ENCODE assay signal across 8 mouse cellular contexts in genomic region chr14:60784427-60785315, GRCm38 (mm10). TPM values are rescaled to one million over a fixed set of nuclear protein-coding genes. Genes with fewer than 3 reads are reported as not detected.
DNase-seq lines count a peak whose midpoint lies in the region; ATAC-seq lines count a peak whose summit lies in the region.

Mipep (plus strand) TSS chr14:60784573.

- no peaks in the 10 kb centered on the region for H3K9me3 ChIP-seq in hindbrain, embryonic 16.5 days (ENCODE audit: control insufficient read depth, low read length)

- peaks cover 4% of the 10 kb centered on the region for H3K36me3 ChIP-seq in hindbrain, embryonic 16.5 days (ENCODE audit: control insufficient read depth, insufficient read depth, low read length)
- no peaks in the 10 kb centered on the region for H3K36me3 ChIP-seq in macrophage (ENCODE audit: inconsistent target)

- H3K4me3 ChIP-seq in hindbrain, embryonic 16.5 days (ENCODE audit: low read length): peak within 1 kb of the TSS; percentile 94
- peak within 1 kb of the TSS; percentile 52 for H3K4me3 ChIP-seq in macrophage (ENCODE audit: inconsistent target)

- peak within 1 kb of the TSS; percentile 83 for H3K27ac ChIP-seq in hindbrain, embryonic 16.5 days (ENCODE audit: low read depth, low read length)
- no peak within 1 kb of the TSS for H3K27ac ChIP-seq in macrophage

- peak; percentile 97 for ATAC-seq in hindbrain, embryonic 16.5 days

- H3K27me3 ChIP-seq in hindbrain, embryonic 16.5 days (replicated peaks; ENCODE audit: control insufficient read depth, insufficient read depth, low read length): no peaks in the 10 kb centered on the region

- no peaks in the 10 kb centered on the region for H3K79me2 ChIP-seq in macrophage (ENCODE audit: inconsistent target)

- DNase-seq in WW6 (ENCODE audit: low read depth, low spot score): peak; percentile 80
- peak; percentile 57 to 81 for DNase-seq in cerebellum, postnatal 4 days (ENCODE audit: low spot score in 2 of 2)
- peak; percentile 85 for DNase-seq in gastrocnemius, adult 18-20 months (ENCODE audit: low spot score)
- peak; percentile 87 to 92 for DNase-seq in left cerebral cortex, adult 18-20 months (ENCODE audit: low spot score in 2 of 2)
- peak; percentile 90 for DNase-seq in right cerebral cortex, adult 18-20 months
- DNase-seq in urinary bladder, postnatal 10 days (ENCODE audit: low spot score): peak; percentile 33

- peaks cover 4% of the 10 kb centered on the region; the same call in 1 of the 2 replicates for H3K4me1 ChIP-seq in hindbrain, embryonic 16.5 days (ENCODE audit: control insufficient read depth, insufficient read depth, low read depth, low read length)

- H3K4me2 ChIP-seq in hindbrain, embryonic 16.5 days (ENCODE audit: low read length): peak within 1 kb of the TSS; percentile 74

- under 1% methylated on average over 54 of the region's 61 CpGs for WGBS in hindbrain, embryonic 16.5 days
- under 1% methylated on average over 60 of the region's 61 CpGs for WGBS in macrophage (ENCODE audit: missing documents)

- H3K9ac ChIP-seq in hindbrain, embryonic 16.5 days (ENCODE audit: low read depth, low read length): peak within 1 kb of the TSS; percentile 85

RNA-seq across cellular contexts. Expression of gene Mipep, which starts in this region (rescaled TPM):
- total RNA-seq in gastrocnemius, adult 18-20 months (2021): 10 to 100 TPM; 35.0 to 36.0 TPM
- polyA plus RNA-seq in hindbrain, embryonic 16.5 days (2015; fragmentation: Nextera tagmentation; extraction: Ambion mirVana): 20.0 and 20.8 TPM in 2 replicates
- 10 to 100 TPM; 25.9 TPM for total RNA-seq in left cerebral cortex, adult 18-20 months (2021)
- 10 to 100 TPM in 13 of 26 experiments, 1 to 10 TPM in 13; 1.8 to 15.3 (median 10.0) TPM for total RNA-seq in macrophage (2018; cell fraction: chromatin; rRNA removed)
- total RNA-seq in macrophage (2018; cell fraction: cytosol; rRNA removed): 1 to 10 TPM; 4.5 to 7.1 (median 5.7) TPM
- total RNA-seq in macrophage (2018; cell fraction: nucleus; rRNA removed): 10 to 100 TPM in 4 of 26 experiments, 1 to 10 TPM in 22; 2.0 to 12.6 (median 7.1) TPM
- 4.1 to 8.9 TPM (median 5.8 TPM) in 3 replicates for polyA plus RNA-seq in macrophage (2018)

Comparison
In these comparisons a context has a peak if more than half of its experiments do, and no peak if none do; other contexts are left out.
1. DNase-seq: peak in every context shown above with its lines; median percentile 90 in right cerebral cortex, adult 18-20 months; 90 in left cerebral cortex, adult 18-20 months; 85 in gastrocnemius, adult 18-20 months; 80 in WW6; 69 in cerebellum, postnatal 4 days; 33 in urinary bladder, postnatal 10 days.